Mouse (Mus musculus): Measurements from ENCODE around the gene Alg10b.
A peak's percentile ranks its signal among the peaks of the same experiment; 100 is the strongest.
"Not testable (repeated sequence)": the region's sequence is repeated elsewhere in the genome, so short reads cannot be mapped to it uniquely, and the experiment has no call there.

Alg10b gene

DNA sequence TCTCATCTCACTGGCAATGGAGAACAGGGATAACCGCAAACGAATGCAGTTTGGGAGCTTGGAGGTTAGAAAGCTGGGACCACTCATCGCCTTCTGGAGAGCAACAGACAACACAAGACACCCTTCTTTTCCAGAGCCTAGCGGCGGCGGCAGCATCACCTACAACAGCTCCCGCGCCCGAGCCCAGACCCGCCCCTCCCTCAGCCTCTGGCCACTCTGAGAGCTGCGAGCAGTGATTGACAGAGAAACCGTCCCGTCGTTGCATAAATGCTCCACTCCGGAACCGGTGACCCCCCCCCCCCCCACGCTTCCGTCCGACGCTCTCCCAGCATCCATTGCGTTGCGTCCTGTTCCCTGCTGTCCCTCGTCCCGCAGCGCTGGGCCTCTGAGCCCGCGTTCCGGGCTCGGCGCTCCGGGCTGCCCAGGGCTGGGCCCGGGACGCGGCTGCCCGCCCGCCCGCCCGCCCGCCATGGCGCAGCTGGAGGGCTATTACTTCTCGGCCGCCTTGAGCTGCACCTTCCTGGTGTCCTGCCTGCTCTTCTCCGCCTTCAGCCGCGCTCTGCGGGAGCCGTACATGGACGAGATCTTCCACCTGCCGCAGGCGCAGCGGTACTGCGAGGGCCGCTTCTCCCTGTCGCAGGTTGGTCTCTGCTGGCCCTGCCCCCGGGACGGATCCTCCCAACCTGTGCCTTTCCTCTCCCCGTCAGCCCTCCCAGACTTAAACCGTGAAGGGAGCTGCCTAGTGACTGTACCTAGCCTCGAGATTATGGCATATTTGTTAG is at the start of gene Alg10b:
TSS of gene Alg10b (plus strand) at position 343 of the 782 bp plus-strand sequence.
- DNase-seq (ENCODE audit: low spot score in 2 of 2), result peak; percentile 64 to 70

DNA sequence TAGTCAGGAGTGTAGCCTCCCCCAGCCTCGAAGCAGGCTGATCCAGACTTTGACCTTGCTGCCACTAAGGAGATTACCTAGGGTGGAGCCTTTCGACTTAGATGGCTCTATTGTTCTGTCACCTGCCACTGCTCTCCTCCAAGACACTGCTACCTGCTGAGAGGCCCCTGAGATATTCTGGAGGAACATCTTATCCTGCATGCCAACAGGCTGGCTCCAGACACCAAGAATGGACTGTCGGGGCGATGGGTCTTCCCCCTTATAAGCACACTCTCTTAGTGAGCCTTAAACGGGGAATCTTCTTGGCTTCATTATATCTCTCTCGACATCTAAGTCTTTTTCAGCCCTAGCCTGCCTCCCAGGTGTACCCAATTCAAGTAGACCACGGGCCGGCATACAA is 41.0 kb upstream of the Alg10b start:
- DNase-seq (ENCODE audit: low spot score in 2 of 2), result not testable (repeated sequence)

DNA sequence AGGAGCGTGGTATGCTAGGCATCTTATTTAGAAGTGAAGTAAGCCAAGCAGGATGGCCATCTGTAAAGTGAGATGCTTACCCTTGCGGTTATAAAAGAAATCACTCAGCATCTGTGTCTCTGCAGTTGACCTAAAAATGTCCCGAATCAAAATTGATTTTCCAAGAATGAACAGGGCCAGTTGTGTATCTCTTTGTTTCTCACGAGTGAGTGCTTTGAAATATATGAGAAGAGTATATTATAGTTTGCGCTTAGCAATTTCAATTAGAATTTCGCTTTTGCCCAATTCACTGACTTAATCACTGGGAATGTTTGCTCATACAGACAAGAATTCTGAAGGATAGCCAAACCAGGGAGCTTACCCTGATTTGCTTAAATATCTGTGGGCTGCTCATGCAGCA is 40.6 kb upstream of the Alg10b start:
- no peak for DNase-seq (ENCODE audit: low spot score in 2 of 2)

DNA sequence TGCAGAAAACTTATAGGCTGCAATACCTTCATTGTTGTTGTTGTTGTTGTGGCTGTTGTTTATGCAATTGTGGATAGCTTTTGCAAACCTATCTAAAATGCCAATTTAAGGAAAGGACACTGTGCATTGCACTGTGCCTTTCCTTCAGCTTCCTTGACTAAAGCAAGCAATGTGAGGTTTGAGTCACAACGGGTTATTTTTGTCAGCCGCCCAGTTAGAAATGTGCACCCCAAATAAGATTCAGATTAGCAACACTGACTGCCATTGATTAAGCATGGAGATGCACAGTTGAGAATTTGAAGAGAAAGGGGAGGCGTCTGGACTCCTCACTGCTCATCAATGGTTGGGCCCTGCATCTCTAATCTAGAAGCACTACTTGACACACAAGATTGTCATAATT is 39.4 kb upstream of the Alg10b start:
- DNase-seq (ENCODE audit: low spot score in 2 of 2), result no peak

DNA sequence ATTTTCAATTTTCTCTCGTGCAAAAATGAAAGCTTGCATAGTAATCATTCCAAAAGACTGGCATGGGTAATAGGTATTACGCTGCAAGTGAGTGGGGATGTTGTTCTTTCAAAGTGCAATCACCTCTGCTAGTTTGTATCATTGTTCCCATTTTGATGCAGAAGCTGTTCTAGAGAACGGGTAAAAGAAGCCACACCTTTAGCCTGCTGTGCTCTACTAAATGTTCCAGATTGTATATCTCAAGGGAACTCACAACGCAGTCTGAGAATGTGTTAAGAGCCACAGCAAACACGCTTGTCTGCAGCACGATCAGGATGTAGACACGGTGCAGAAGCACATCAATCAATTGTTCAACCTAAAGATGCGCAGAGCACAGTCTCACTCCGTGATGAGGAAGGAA is 34.6 kb upstream of the Alg10b start:
- no peak for DNase-seq (ENCODE audit: low spot score in 2 of 2)

DNA sequence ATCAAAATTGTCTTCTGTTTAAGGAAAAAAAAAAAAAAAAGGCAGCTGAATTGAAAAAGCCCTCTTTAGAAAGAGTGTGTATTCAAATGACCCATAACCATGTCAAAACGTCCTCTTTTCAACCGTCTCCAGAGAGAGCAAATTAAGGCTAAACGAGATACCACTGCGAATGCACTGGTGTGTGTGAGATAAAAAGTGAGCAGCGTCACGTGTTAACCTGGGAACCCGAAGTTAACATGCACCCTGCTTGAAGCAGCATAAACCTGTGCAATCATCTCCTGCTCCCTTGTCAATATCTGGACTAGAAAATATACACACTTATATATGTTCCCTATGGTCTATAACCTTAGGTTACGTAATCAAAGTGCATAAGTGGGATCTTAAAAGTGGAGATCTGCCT is 10.2 kb upstream of the Alg10b start:
- no peak for DNase-seq (ENCODE audit: low spot score in 2 of 2)

DNA sequence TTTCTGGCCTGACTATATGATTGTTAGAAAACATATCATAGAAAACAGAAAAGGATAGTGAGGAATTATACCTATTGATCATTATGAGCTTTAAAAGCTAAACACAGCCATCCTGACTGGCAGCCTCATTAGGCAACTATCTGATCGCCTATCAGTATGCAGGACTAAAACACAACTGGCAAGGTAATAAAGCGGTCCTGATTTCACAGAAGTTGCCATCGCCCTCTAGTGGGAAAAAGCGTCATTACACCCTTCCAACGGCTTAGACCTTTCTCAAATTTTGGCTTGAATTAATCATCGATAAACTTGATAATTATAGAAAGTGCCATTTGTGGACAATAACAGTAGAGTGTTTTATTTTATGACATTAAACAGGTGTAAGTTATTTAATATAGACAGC is 9.2 kb upstream of the Alg10b start:
- peak; percentile 16 to 68 for DNase-seq (ENCODE audit: low spot score in 2 of 2)

DNA sequence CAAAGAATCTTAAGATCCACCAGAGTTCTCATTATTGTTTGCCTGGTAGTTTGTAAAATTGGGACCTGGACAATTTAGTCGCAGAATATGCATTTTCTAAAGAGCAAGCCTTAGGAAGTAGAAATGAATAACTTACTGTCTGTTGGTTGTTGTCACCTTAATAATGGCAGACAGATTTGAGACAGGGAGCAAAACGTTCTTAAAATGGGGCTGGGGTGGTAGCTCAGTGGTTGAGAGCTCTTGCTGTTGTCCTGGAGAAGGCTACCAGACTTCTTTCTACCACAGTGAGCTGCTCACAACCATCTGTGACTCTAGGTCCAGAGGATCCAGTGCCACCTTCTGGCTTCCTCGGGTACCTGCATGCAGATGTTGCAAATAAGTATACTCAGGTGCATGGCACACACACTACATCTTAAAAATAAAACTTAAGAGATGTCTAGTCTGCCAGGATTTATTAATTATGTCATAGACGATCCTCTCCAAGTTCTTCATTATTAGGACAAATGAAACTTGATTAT is 1.0 kb downstream of the Alg10b start:
- no peak for DNase-seq (ENCODE audit: low spot score in 2 of 2)

DNA sequence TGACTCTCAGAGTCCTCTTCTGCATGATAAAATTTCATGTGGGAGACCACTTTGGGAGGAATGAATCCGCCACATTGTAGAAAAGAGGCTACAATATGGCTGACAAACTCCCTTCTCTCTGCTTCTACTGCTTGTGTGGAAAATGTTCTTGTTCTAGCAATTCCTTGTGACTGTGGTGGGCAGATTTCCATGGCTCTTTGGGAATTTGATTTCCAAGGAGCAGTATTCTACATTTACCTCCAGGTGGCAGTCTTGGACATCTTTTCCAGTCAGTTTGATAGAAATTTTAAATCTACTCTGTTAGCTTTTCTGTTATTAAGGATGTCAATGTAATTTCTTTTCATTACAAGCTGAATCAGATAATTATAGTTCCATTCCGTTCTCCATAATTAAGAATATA is 13.5 kb downstream of the Alg10b start:
- no peak for DNase-seq (ENCODE audit: low spot score in 2 of 2)

DNA sequence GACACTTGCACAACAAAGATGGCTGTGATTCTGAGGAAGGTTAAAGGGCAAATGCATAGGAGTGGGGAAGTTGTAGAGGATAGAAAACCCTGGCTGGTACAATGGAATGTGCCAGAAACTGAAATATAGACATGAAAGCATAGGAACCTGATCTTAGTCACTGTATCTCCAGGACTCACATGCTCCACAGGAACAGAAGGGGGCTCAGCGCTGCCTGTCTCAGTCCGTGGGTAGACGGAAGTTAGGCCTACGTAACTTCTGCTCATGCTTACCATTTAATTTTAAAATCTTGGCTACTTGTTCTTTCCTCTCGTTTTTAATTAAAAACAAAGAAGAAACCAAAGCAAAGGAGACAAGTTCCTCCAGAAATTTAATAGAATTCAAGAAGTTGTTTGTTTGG is 20.0 kb downstream of the Alg10b start:
- DNase-seq (ENCODE audit: low spot score in 2 of 2), result no peak

DNA sequence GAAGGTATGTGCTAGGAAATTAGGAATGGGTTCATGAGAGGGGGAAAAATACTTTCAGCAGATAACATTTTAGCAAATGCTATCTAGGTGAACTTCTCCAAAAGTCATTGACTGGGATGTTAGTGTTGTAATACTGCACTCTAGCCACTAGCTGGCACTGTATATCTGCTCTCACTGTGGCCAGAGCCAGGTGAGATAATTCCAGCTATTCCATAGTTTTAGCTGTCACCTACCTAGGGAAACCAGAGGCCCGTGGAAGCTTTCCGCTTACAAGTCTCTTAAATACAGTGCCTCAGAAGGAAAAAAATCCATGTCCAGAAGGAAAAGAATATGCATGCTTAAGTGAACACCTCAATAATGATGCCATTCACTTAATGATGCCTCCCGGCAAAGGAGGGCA is 25.6 kb downstream of the Alg10b start:
- DNase-seq (ENCODE audit: low spot score in 2 of 2), result no peak

DNA sequence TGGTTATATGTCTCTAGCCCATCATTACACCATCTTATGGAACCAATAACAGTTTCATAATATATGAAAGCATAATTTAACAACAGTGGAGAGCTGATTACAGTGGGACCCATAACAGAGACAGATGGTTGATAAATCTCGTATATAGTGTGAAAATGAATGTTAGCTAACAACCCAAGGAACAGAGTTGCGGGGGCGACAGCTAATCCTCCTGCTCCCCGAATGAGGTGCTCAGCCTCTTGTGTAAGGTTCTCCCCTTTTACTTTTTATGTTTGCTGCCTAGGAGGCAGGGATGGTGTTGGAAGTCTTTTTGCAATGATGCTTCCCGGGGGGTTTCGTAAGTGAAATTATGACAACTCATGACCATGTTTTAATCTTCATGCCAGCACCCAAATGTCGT is 58.8 kb downstream of the Alg10b start:
- no peak for DNase-seq (ENCODE audit: low spot score in 2 of 2)
